Mouse (Mus musculus): ENCODE data around the gene Lsg1. TPM values are rescaled to one million over a fixed set of nuclear protein-coding genes. Genes with fewer than 3 reads are reported as not detected.

The Lsg1 gene
- 57.2 and 66.1 TPM in 2 replicates for polyA plus RNA-seq (2015; fragmentation: Nextera tagmentation; extraction: Ambion mirVana)

DNA sequence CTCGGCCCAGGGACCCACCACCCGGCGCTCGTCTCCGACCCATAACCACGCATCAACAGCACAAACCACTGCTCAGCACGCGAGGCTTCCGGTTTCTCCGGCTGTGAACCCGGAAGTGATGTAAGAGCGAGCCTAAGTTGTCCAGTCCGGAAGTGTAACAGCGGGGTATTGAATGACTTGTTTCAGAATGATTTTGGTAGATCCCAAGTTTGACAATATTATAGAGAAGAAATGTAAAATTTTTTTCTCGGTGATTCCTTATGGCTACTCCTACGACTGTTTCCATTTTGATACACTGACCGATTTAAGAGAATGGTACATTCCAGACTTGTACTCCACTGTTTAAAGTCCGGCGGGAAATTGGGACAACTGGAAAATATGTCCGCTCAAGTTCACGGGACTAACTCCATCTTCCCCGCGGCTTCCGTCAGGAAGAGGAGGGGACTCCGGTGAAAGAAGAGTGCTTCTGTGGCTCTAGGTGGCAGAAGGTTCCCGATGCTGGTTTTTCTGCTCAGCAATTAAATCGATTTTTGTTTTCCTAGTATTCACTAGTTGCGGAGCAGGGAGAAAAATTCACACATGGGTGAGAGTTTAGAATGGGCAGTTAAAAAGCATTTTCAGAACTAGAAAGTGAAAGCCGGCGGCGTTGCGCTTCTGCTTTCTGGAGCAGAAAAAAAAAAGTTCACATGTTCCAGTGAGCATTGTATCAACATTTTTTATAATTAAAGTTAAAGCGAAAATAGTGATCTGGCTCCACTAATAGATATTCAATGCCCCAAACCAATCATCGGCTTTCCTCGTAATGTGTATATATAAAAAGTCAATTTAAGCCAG, at the start of gene Lsg1:
TSS of gene Lsg1 (minus strand) at position 99 of the 834 bp plus-strand sequence.
- no peaks in the 10 kb centered on the region for H3K27me3 ChIP-seq
- H3K9ac ChIP-seq: peak within 1 kb of the TSS; percentile 85
- H3K27ac ChIP-seq: peak within 1 kb of the TSS; percentile 82
- peaks cover 3% of the 10 kb centered on the region; the same call in 1 of the 2 replicates for H3K4me1 ChIP-seq
- peak; percentile 92 for ATAC-seq (ENCODE audit: insufficient number of reproducible peaks, low FRiP score, low TSS enrichment, low read depth)
- H3K36me3 ChIP-seq: peaks cover 28% of the 10 kb centered on the region
- H3K4me3 ChIP-seq: peak within 1 kb of the TSS; percentile 88
- H3K4me2 ChIP-seq: peak within 1 kb of the TSS; percentile 79
- H3K9me3 ChIP-seq: no peaks in the 10 kb centered on the region
- 2% methylated on average over 35 of the region's 35 CpGs for WGBS

DNA sequence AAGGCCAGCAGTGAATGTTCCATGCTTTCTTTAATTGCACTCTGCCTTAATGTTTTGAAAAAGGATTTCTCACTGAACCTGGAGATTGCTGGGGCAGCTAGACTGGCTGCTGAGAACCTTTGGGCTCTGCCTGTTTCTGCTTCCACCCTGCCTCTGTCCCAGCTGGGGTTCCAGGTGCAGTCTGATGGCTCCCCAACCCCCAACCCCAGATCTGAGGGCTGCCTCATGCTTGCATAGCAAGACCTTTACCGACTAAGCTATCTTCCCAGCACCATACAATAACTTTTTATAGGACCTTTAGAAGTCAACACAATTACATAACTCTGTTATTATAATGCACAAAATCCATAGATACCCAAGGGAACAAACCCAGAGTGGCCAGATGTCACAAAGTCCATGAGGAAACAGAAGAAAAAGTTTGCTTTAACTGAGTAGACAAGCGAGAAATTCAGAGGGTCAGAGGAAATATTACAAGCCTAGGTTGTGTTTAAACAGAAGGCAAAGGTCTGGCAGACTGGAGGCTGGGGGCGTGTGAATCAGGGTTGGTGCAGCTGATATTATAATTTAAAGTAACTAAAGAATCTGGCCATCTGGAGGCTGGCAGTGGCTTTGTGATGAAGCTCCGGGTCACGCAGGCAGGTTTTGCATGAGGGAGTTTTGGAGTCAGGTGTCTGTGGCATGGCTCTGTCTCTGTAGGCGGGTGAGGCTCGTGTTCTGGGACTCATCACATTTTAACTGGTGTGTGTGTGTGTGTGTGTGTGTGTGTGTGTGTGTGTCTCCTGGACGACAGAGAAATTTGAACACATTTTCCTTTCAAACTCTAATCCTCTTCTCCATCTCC, 46.7 kb upstream of the Lsg1 start:
- Histone ChIP-seq H3K4me1 (no peaks in the 10 kb centered on the region), H3K27me3 (no peaks in the 10 kb centered on the region), H3K27ac (no peak overlapping the region), H3K4me2 (no peak overlapping the region), H3K4me3 (no peak overlapping the region), H3K9me3 (no peaks in the 10 kb centered on the region), H3K9ac (no peak overlapping the region), H3K36me3 (no peaks in the 10 kb centered on the region)
- ATAC-seq (ENCODE audit: insufficient number of reproducible peaks, low FRiP score, low TSS enrichment, low read depth): no peak
- 44% methylated on average over 8 of the region's 8 CpGs for WGBS

DNA sequence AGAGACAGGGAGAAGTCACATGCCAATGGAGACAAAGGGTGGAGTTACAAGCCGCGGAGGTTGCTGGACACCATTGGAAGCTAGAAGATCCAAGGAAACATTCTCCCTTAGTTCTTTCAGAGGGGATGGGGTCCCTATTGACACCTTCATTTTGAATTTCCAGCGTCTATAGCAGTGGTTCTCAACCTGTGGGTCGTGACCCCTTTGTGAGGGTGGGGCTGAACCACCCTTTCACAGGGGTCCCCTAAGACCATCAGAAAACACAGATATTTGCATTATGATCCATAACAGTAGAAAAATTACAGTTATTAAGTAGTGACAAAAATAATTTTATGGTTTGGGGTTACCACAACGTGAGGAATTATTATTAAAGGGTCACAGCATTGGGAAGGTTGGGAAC, 42.1 kb upstream of the Lsg1 start:
- H3K9ac ChIP-seq: no peak overlapping the region
- 88% methylated on average over 5 of the region's 5 CpGs for WGBS
- H3K36me3 ChIP-seq: no peaks in the 10 kb centered on the region
- no peak for ATAC-seq (ENCODE audit: insufficient number of reproducible peaks, low FRiP score, low TSS enrichment, low read depth)
- H3K9me3 ChIP-seq: no peaks in the 10 kb centered on the region
- H3K4me3 ChIP-seq: no peak overlapping the region
- no peak overlapping the region for H3K4me2 ChIP-seq
- no peak overlapping the region for H3K27ac ChIP-seq
- no peaks in the 10 kb centered on the region for H3K27me3 ChIP-seq
- H3K4me1 ChIP-seq: no peaks in the 10 kb centered on the region

DNA sequence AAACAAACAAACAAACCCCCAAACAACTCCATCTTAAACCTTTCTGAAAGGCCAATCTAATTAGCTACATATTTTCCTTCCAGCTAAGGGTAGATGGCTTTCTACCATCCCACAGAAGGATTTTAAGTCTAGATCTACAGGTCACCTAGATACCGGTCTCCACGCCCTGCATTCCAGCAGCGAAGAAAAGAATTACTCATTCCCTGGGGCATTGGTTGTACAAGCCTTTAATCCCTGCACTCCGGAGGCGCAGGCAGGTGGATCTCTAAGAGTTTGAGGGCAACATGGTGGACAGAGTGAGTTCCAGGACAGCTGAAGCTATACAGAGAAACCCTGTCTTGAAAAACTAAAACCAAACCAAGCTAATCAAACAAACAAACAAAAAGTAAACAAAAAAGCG, 41.0 kb upstream of the Lsg1 start:
- no peak for ATAC-seq (ENCODE audit: insufficient number of reproducible peaks, low FRiP score, low TSS enrichment, low read depth)
- Histone ChIP-seq H3K9me3 (no peaks in the 10 kb centered on the region), H3K27me3 (no peaks in the 10 kb centered on the region), H3K4me2 (no peak overlapping the region), H3K4me1 (no peaks in the 10 kb centered on the region), H3K4me3 (no peak overlapping the region), H3K36me3 (no peaks in the 10 kb centered on the region), H3K27ac (no peak overlapping the region), H3K9ac (no peak overlapping the region)
- 39% methylated on average over 6 of the region's 6 CpGs for WGBS

DNA sequence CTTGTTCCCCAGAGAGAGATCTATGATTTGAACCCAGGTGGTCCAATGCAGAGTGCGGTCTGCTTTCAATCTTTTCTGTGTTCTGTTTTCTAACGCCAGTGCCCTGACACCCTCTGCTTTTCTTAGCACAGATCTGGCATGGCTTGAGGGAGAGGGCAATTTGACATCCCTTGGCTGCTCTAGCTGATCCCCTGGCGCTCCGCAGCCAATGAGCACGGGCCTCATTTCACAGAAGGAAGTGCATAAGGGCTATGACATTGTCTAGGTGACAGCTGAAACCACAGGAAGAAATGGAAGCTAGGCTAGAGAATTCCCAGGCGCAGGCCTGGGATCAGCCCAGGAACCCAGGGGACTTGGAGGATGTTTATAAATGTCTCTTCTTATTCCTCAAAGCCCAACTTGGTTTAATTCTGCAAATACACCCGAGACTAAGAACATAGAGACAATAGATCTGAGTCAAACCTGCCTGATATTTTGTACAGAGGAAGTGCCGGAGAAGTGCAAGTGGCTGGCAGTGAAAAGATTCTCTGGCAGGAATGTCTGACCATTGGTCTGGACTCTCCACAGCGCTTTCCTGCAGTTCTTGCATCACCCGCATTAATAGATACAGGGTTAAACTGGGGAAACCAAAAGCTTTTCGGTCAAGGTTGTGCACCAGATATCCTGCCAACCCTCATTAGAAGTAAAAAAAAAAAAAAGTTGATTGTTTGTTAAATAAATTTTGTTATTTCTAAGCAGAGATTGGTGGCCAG, 40.4 kb upstream of the Lsg1 start:
- no peaks in the 10 kb centered on the region for H3K4me1 ChIP-seq
- no peak overlapping the region for H3K27ac ChIP-seq
- no peaks in the 10 kb centered on the region for H3K9me3 ChIP-seq
- no peak overlapping the region for H3K4me2 ChIP-seq
- H3K27me3 ChIP-seq: no peaks in the 10 kb centered on the region
- no peak overlapping the region for H3K9ac ChIP-seq
- no peaks in the 10 kb centered on the region for H3K36me3 ChIP-seq
- ATAC-seq (ENCODE audit: insufficient number of reproducible peaks, low FRiP score, low TSS enrichment, low read depth): no peak
- WGBS: 72% methylated on average over 11 of the region's 11 CpGs
- no peak overlapping the region for H3K4me3 ChIP-seq

DNA sequence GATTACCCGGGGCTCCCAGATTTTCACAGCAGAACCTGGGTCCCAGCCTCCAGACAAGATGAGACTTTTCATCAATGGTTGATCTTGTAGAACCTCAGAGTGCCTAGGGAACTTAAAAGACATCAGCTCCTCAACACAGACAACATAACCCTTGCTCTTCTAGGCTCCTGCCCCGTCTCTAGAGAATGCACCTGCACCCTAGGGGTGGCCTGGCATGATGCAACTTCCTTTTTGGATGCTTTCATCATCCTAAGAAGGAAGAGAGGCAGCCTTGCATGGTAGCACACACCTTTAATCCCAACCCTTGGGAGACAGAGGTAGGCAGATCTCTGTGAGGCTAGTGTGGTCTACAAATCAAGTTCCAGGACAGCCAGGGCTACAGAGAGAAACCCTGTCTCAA, 37.2 kb upstream of the Lsg1 start:
- H3K9ac ChIP-seq: no peak overlapping the region
- WGBS: 67% methylated on average over 2 of the region's 2 CpGs
- H3K4me3 ChIP-seq: no peak overlapping the region
- no peaks in the 10 kb centered on the region for H3K9me3 ChIP-seq
- no peaks in the 10 kb centered on the region for H3K36me3 ChIP-seq
- no peaks in the 10 kb centered on the region for H3K27me3 ChIP-seq
- H3K4me2 ChIP-seq: no peak overlapping the region
- no peak for ATAC-seq (ENCODE audit: insufficient number of reproducible peaks, low FRiP score, low TSS enrichment, low read depth)
- H3K27ac ChIP-seq: no peak overlapping the region
- no peaks in the 10 kb centered on the region for H3K4me1 ChIP-seq

DNA sequence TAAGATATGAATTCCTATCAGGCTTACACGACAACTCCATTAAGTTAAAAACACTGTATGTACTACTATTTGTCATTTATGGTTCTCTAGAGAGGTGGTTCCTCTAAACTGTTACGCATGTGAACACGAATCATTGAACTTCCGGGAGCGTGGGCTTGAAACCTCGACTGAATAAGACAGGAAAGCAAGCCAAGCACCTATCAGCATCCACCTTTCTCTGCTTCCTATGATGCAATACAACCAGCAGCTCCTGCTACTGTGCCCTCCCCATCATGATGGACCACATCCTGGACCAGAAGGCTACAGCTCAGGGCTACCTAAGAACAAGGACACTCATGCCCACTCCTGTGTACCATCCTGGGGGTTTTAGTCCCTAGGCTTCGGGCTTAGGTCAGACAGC, 36.3 kb upstream of the Lsg1 start:
- no peak overlapping the region for H3K27ac ChIP-seq
- no peak overlapping the region for H3K4me3 ChIP-seq
- no peaks in the 10 kb centered on the region for H3K9me3 ChIP-seq
- ATAC-seq (ENCODE audit: insufficient number of reproducible peaks, low FRiP score, low TSS enrichment, low read depth): no peak
- H3K27me3 ChIP-seq: no peaks in the 10 kb centered on the region
- WGBS: 64% methylated on average over 7 of the region's 7 CpGs
- H3K4me1 ChIP-seq: no peaks in the 10 kb centered on the region
- no peaks in the 10 kb centered on the region for H3K36me3 ChIP-seq
- H3K4me2 ChIP-seq: no peak overlapping the region
- H3K9ac ChIP-seq: no peak overlapping the region

DNA sequence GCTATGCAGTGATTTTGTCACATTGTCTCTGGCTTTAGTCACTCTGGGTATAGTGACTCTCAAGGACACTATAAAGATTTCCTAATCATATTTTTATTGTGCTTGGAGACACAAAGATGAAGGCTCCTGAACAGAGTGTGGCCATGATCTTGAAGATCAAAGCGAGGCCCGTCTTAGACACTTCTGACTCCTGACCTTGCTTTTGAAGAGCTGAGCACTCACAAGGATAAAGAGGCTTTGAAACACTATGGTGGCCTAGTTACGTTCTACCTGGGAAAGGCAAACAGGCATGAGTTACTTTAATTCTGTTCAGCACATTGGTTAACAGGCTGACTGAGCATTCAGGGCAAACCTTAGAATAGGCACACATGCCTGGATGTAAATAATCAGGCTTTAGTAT, 28.9 kb upstream of the Lsg1 start:
- Histone ChIP-seq H3K4me2 (no peak overlapping the region), H3K4me1 (no peaks in the 10 kb centered on the region), H3K27ac (no peak overlapping the region), H3K9ac (no peak overlapping the region), H3K36me3 (no peaks in the 10 kb centered on the region), H3K4me3 (no peak overlapping the region), H3K27me3 (no peaks in the 10 kb centered on the region), H3K9me3 (no peaks in the 10 kb centered on the region)
- ATAC-seq (ENCODE audit: insufficient number of reproducible peaks, low FRiP score, low TSS enrichment, low read depth): no peak
- WGBS: 76% methylated on average over 3 of the region's 3 CpGs

DNA sequence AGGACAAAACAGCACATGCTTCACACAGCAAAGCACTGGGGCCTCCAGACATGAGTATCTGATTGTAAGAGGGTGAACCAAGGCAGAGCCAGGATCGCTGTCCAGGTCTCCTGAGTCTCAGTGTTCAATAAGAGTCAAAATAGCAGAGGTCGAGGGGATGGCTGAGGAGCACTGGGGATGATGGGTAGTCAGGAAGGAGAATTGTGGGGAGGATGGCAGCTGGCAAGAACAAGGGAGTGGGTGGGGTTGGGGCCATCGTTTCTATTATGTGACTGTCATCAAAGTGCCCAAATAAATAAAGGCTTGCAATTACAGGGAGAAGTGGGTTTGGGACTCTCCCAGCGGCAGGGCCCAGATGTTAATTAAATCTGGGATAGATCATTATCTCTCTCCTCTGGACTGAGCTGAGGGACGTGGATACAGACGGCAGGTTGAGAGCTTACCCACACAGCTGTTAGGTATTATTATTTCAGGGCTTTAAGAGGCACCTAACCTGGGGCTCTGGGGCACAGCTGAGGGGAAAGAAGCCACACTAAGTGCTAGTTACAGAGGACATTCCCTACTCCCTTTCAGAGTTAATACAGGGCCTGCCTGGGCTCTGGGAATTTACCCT, 27.4 kb upstream of the Lsg1 start:
- Histone ChIP-seq H3K4me3 (no peak overlapping the region), H3K27ac (no peak overlapping the region), H3K27me3 (no peaks in the 10 kb centered on the region), H3K36me3 (no peaks in the 10 kb centered on the region), H3K9me3 (no peaks in the 10 kb centered on the region), H3K4me2 (no peak overlapping the region), H3K4me1 (no peaks in the 10 kb centered on the region), H3K9ac (no peak overlapping the region)
- 20% methylated on average over 6 of the region's 6 CpGs for WGBS
- no peak for ATAC-seq (ENCODE audit: insufficient number of reproducible peaks, low FRiP score, low TSS enrichment, low read depth)

DNA sequence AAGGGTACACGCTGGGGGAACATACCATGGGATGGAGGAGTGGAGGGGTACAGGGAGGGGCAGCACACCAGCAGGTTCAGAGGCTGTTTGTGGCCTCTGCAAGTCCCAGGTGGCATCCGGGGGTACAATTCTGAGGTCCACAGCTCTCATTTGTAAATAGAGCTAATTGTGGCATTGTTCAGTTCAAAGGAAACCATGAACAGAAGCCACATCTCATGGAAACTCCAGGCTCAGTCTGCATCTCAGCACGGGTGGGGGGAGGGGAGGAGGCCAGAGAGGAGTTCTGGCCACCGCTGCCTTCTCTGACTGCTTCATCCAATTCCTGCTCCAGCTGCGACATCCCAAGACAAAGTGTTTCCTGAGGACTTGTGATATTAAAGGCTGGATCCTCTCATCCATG, 26.7 kb upstream of the Lsg1 start:
- no peaks in the 10 kb centered on the region for H3K27me3 ChIP-seq
- H3K4me2 ChIP-seq: no peak overlapping the region
- H3K4me3 ChIP-seq: no peak overlapping the region
- H3K9me3 ChIP-seq: no peaks in the 10 kb centered on the region
- no peak overlapping the region for H3K9ac ChIP-seq
- 34% methylated on average over 5 of the region's 5 CpGs for WGBS
- no peaks in the 10 kb centered on the region for H3K36me3 ChIP-seq
- H3K4me1 ChIP-seq: no peaks in the 10 kb centered on the region
- no peak for ATAC-seq (ENCODE audit: insufficient number of reproducible peaks, low FRiP score, low TSS enrichment, low read depth)
- no peak overlapping the region for H3K27ac ChIP-seq

DNA sequence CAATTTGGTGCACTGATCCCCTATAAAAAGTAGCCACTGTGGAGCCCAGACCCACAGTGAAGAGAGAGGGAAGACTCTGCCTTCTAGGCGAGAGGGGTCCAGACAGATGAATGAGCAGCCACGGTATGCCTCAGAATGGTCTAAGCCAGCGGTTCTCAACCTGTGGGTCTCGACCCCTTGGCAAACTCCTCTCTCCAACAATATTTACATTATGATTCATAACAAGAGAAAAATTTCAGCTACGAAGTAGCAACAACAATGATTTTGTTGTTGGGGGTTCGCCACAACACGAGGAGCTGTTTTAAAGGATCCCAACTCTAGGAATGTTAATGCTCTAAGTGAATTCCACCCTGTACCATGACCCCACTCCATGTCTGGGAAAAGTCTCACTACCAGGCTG, 25.7 kb upstream of the Lsg1 start:
- Histone ChIP-seq H3K9me3 (no peaks in the 10 kb centered on the region), H3K36me3 (no peaks in the 10 kb centered on the region), H3K27ac (no peak overlapping the region), H3K27me3 (no peaks in the 10 kb centered on the region), H3K4me2 (no peak overlapping the region), H3K4me1 (no peaks in the 10 kb centered on the region), H3K4me3 (no peak overlapping the region), H3K9ac (no peak overlapping the region)
- 72% methylated on average over 7 of the region's 7 CpGs for WGBS
- ATAC-seq (ENCODE audit: insufficient number of reproducible peaks, low FRiP score, low TSS enrichment, low read depth): no peak

Measured in limb, embryonic 15.5 days (tissue).